Mouse (Mus musculus) intestine, embryonic 16.5 days (tissue): ENCODE measurements around the gene Nptx1. TPM values are rescaled to one million over a fixed set of nuclear protein-coding genes. Genes with fewer than 3 reads are reported as not detected.

ENCODE experiments used
- ATAC-seq: fragments of 200-750 bp; cut with Nextera tagmentation; 2 replicates; pipeline ENCODE4 v1.8.0; 2017; ENCODE audit warnings: moderate TSS enrichment, moderate library complexity
- H3K27ac ChIP-seq: fragments of 300-500 bp; sonication (generic); 2 replicates; pipeline ENCODE4 v1.5.1; 2014; ENCODE audit warnings: mild to moderate bottlenecking, low read length
- H3K27me3 ChIP-seq: fragments of 300-500 bp; sonication (generic); replicated peaks from 2 replicates; pipeline ENCODE4 v1.6.1; 2014; ENCODE audit warnings: low read length, control low read depth, mixed read lengths; ENCODE audit not compliant: control insufficient read depth, insufficient read depth
- H3K36me3 ChIP-seq: fragments of 300-500 bp; sonication (generic); 2 replicates; pipeline ENCODE4 v1.6.1; 2014; ENCODE audit warnings: low read length, control low read depth; ENCODE audit not compliant: control insufficient read depth, insufficient read depth
- H3K4me1 ChIP-seq: fragments of 300-500 bp; sonication (generic); 2 replicates; pipeline ENCODE4 v1.6.1; 2014; ENCODE audit warnings: low read length, control low read depth, mixed read lengths; ENCODE audit not compliant: control insufficient read depth, insufficient read depth
- H3K4me2 ChIP-seq: fragments of 300-500 bp; sonication (generic); 2 replicates; pipeline ENCODE4 v1.6.1; 2014; ENCODE audit warnings: low read depth, low read length, control low read depth
- H3K4me3 ChIP-seq: fragments of 300-500 bp; sonication (generic); 2 replicates; pipeline ENCODE4 v1.5.1; 2014; ENCODE audit warnings: mild to moderate bottlenecking, low read length
- H3K9ac ChIP-seq: fragments of 300-500 bp; sonication (generic); 2 replicates; pipeline ENCODE4 v1.6.1; 2014; ENCODE audit warnings: low read depth, low read length
- H3K9me3 ChIP-seq: fragments of 300-500 bp; sonication (generic); 2 replicates; pipeline ENCODE4 v1.6.1; 2016; ENCODE audit warnings: low read length, control low read depth; ENCODE audit not compliant: control insufficient read depth
- WGBS: fragments of 180-500 bp; shearing (Covaris S2); extraction: QIAGEN DNeasy Blood & Tissue Kit; methylation state at CpG from one replicate; pipeline ENCODE4 v1.1.7; 2014; 5-methylcytosine and 5-hydroxymethylcytosine counted together
- polyA plus RNA-seq: library from polyadenylated mRNA; unstranded; fragments of >200 nt; fragmentation: Nextera tagmentation; extraction: Ambion mirVana; gene quantifications from 2 replicates; pipeline ENCODE4 v1.2.1, GENCODE M21; 2015

The Nptx1 gene
- polyA plus RNA-seq, 1 experiment from 2014 or later, result 0.56 TPM

- Histone ChIP-seq H3K9ac (no peak overlapping the region), H3K4me3 (no peak overlapping the region; the same call in 1 of the 2 replicates), H3K4me1 (peaks cover 34% of the 10 kb centered on the region), H3K36me3 (no peaks in the 10 kb centered on the region), H3K27ac (no peak overlapping the region), H3K9me3 (no peaks in the 10 kb centered on the region), H3K4me2 (no peak overlapping the region), H3K27me3 (peaks cover 97% of the 10 kb centered on the region)
- no peak for ATAC-seq
- WGBS, result 4% methylated on average over 10 of the region's 10 CpGs
Measured at GRCm38 (mm10) chr11:119545741-119546495, 1.6 kb downstream of the Nptx1 start.

DNA sequence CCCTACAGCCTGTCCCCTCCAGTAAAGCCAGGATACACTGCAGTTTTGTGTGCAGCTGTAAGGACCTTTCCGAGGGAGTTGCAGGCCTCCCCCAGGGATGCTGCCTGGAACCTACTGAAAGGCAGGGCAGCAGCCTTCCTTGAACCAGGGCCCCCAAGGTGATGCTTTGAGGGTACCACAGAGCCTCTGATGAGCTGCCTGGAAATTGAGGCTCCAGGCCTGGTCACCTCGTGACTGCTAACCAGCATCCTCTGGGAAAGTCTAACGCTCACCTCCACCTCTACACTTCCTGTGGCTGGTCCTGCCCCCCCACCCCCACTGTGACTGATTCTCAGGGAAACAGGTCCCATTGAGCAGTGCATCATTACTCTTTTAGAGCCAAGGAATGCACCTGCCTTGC, 2.3 kb downstream of the Nptx1 start:
- Histone ChIP-seq H3K4me1 (peaks cover 34% of the 10 kb centered on the region), H3K4me2 (no peak overlapping the region), H3K27me3 (peaks cover 95% of the 10 kb centered on the region), H3K9ac (no peak overlapping the region), H3K9me3 (no peaks in the 10 kb centered on the region), H3K4me3 (no peak overlapping the region), H3K36me3 (no peaks in the 10 kb centered on the region), H3K27ac (no peak overlapping the region)
- WGBS, result 50% methylated on average over 3 of the region's 3 CpGs
- no peak for ATAC-seq

- H3K27ac ChIP-seq, result no peak overlapping the region
- no peak overlapping the region for H3K4me2 ChIP-seq
- WGBS, result 80% methylated on average over 15 of the region's 15 CpGs
- H3K27me3 ChIP-seq, result peaks cover 91% of the 10 kb centered on the region
- no peak for ATAC-seq
- H3K4me1 ChIP-seq, result peaks cover 34% of the 10 kb centered on the region
- H3K9ac ChIP-seq, result no peak overlapping the region
- H3K9me3 ChIP-seq, result no peaks in the 10 kb centered on the region
- no peaks in the 10 kb centered on the region for H3K36me3 ChIP-seq
- no peak overlapping the region for H3K4me3 ChIP-seq
Measured at GRCm38 (mm10) chr11:119544518-119545105, 2.9 kb downstream of the Nptx1 start.

- Histone ChIP-seq H3K27me3 (peaks cover 84% of the 10 kb centered on the region), H3K27ac (no peak overlapping the region), H3K4me3 (no peak overlapping the region), H3K9me3 (no peaks in the 10 kb centered on the region), H3K4me2 (no peak overlapping the region), H3K9ac (no peak overlapping the region), H3K36me3 (no peaks in the 10 kb centered on the region), H3K4me1 (peaks cover 27% of the 10 kb centered on the region)
- no peak for ATAC-seq
- WGBS, result 54% methylated on average over 16 of the region's 16 CpGs
Measured at GRCm38 (mm10) chr11:119543816-119544517, 3.6 kb downstream of the Nptx1 start.

GRCm38 (mm10) chr11:119542886-119543285, 4.7 kb downstream of the Nptx1 start:
- Histone ChIP-seq H3K4me3 (no peak overlapping the region), H3K9ac (no peak overlapping the region), H3K36me3 (no peaks in the 10 kb centered on the region), H3K27me3 (peaks cover 73% of the 10 kb centered on the region), H3K9me3 (no peaks in the 10 kb centered on the region), H3K4me1 (peaks cover 17% of the 10 kb centered on the region), H3K4me2 (no peak overlapping the region), H3K27ac (no peak overlapping the region)
- no peak for ATAC-seq
- WGBS, result 75% methylated on average over 5 of the region's 5 CpGs

DNA sequence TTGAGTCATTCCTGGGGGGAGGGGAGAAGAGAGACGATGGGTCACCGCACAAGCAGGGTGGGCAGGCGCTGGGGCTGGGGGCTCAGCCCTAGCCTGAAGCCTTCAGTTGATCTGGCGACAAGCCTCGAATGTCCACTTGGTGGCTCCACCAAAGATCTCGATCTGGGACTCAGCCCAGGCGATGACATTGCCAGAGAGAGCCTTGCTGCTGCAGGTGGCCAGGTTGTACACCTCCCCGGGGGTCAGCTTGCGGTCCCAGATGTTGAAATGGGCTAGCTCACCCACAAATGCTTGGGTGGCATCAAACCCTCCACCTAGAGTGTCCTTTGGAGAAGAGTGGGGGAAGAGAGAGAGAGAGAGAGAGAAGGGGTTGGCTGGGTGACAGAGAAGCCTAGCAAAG, 5.2 kb downstream of the Nptx1 start:
- Histone ChIP-seq H3K4me2 (no peak overlapping the region), H3K36me3 (no peaks in the 10 kb centered on the region), H3K4me3 (no peak overlapping the region), H3K27me3 (peaks cover 68% of the 10 kb centered on the region), H3K4me1 (peaks cover 12% of the 10 kb centered on the region), H3K9ac (no peak overlapping the region), H3K27ac (no peak overlapping the region), H3K9me3 (no peaks in the 10 kb centered on the region)
- 47% methylated on average over 9 of the region's 9 CpGs for WGBS
- ATAC-seq, result no peak

DNA sequence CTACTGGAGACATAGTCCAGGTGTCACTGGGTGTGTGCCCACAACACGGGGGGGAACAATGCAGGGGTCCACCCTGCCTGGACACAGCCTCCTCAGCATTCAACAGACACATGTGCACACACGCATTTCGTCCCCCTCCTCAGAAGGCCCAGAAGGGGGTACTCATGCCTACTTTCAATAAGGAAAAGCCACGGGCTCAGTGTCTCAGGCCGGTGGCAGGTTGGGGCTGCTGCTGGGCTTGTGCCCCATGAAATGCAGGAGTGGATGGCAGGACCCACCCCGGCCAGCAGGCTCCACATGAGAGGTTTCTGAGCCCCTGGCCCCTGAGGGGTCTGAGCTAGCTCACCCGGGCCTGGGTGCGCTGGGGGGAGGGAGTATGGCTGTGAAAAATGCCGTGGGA, 6.5 kb downstream of the Nptx1 start:
- Histone ChIP-seq H3K27ac (no peak overlapping the region), H3K36me3 (no peaks in the 10 kb centered on the region), H3K9ac (no peak overlapping the region), H3K27me3 (peaks cover 55% of the 10 kb centered on the region), H3K9me3 (no peaks in the 10 kb centered on the region), H3K4me1 (peaks cover under 1% of the 10 kb centered on the region; the same call in 1 of the 2 replicates), H3K4me2 (no peak overlapping the region), H3K4me3 (no peak overlapping the region)
- WGBS, result 70% methylated on average over 9 of the region's 9 CpGs
- no peak for ATAC-seq

DNA sequence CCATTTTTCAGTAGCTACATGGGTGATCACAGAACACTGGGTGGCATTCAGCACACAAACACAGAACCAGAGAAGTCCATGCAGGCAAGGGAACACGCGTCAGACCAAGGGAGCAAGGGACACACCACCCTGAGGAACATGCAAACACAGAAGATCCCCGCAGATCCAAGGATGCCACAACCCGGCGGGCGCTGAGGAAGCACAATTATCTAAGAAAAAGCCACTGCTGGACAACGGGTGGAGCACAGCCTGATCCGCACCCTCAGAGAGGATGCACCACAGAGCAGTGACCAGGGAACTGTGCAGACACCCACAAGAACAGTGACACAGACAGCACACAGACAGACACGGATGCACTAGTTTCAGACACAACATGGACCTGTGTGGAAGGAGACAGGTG, 7.0 kb downstream of the Nptx1 start:
- Histone ChIP-seq H3K9me3 (no peaks in the 10 kb centered on the region), H3K4me2 (no peak overlapping the region), H3K36me3 (no peaks in the 10 kb centered on the region), H3K9ac (no peak overlapping the region), H3K27ac (no peak overlapping the region), H3K4me3 (no peak overlapping the region), H3K4me1 (no peaks in the 10 kb centered on the region; the same call in 1 of the 2 replicates), H3K27me3 (peaks cover 50% of the 10 kb centered on the region)
- ATAC-seq, result no peak
- 72% methylated on average over 9 of the region's 9 CpGs for WGBS

- H3K9ac ChIP-seq, result no peak overlapping the region
- peaks cover 44% of the 10 kb centered on the region for H3K27me3 ChIP-seq
- H3K4me2 ChIP-seq, result no peak overlapping the region
- no peaks in the 10 kb centered on the region for H3K4me1 ChIP-seq
- H3K4me3 ChIP-seq, result no peak overlapping the region
- 30% methylated on average over 14 of the region's 14 CpGs for WGBS
- H3K36me3 ChIP-seq, result no peaks in the 10 kb centered on the region
- no peak overlapping the region for H3K27ac ChIP-seq
- ATAC-seq, result no peak
- H3K9me3 ChIP-seq, result no peaks in the 10 kb centered on the region
Measured at GRCm38 (mm10) chr11:119539944-119540343, 7.6 kb downstream of the Nptx1 start.
